Mouse (Mus musculus) testis, adult 2 months (tissue): ENCODE measurements at regions not wholly inside any gene's neighbourhood (a gene's known extent, or its start where the extent isn't known, plus 50 kb on each side); places are given as distances from the start of the nearest gene placed in this dataset.

Experiments
- CTCF ChIP-seq: fragments of 200-500 bp; IDR thresholded peaks from 2 replicates; pipeline ENCODE4 v1.5.1; 2012; ENCODE audit warnings: low read depth, mild to moderate bottlenecking, inconsistent platforms, low read length, moderate library complexity; ENCODE audit not compliant: control insufficient read depth, insufficient read depth, insufficient replicate concordance
- POLR2A ChIP-seq: fragments of 200-500 bp; IDR thresholded peaks from 2 replicates; pipeline ENCODE4 v1.6.1; 2012; ENCODE audit warnings: low read depth, mild to moderate bottlenecking, inconsistent platforms, low read length, moderate library complexity; ENCODE audit not compliant: control insufficient read depth

DNA sequence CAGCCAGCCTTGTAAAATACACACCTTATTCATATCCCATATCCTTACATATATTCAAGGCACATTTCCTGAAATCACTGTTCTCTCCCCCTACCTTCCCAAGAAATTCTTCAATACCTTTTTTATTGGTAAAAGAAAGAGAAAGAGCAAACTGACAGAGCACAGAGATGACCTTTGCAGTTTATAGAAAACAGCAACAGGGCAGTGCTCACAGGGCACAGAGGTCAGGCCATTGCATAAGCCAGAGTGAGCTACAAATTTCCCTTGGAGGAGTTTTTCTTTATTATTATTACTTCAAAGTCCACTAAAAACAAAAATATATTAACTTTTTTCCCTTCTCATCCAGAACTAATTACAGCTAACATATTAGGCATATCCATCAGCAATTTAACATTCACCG lies 182.5 kb downstream of the Spata18 start:
- TF ChIP-seq POLR2A = no peak
- TF ChIP-seq CTCF = no peak
